Mouse (Mus musculus) heart, postnatal 0 days (tissue): Measurements from ENCODE around the gene Ankib1.

ENCODE experiments used
- CTCF ChIP-seq: IDR thresholded peaks from 2 replicates; pipeline ENCODE4 v1.5.1; 2016; ENCODE audit warnings: antibody characterized with exemption, control low read depth, low read depth
- EP300 ChIP-seq: IDR thresholded peaks from 2 replicates; pipeline ENCODE4 v1.6.1; 2016; ENCODE audit warnings: antibody characterized with exemption, low read depth

DNA sequence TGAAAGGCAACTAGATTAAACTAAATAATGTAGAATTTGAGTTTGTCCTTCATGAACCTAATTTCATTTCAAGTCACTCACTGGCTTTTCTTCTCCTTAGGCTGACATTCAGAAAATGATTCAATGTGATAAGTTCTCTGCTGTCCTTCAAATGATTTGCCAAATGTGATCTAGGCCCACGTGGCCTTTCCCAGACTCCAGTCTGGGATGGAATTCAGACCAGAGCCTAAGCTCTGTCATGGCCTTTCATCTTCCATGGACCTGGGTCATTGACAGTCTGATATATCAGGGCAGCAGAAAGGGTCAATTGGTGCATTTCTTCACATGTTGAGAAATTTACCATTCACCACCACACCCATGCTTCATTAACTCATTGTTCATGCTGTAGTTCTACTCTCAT lies 77.2 kb downstream of the Ankib1 start:
- TF ChIP-seq CTCF (no peak), EP300 (no peak)
